Mouse (Mus musculus) bone marrow, adult 2 months (tissue): Measurements from ENCODE around the gene Pp2d1.

ENCODE experiments used
- CTCF ChIP-seq: fragments of 200-500 bp; IDR thresholded peaks from 2 replicates; pipeline ENCODE4 v1.5.1; 2011; ENCODE audit warnings: low read length, control low read depth; ENCODE audit not compliant: control insufficient read depth, insufficient read depth
- POLR2A ChIP-seq: fragments of 200-500 bp; IDR thresholded peaks from 2 replicates; pipeline ENCODE4 v1.6.1; 2011; ENCODE audit warnings: low read depth, mild to moderate bottlenecking, control low read depth, low read length, borderline replicate concordance; ENCODE audit not compliant: control insufficient read depth

DNA sequence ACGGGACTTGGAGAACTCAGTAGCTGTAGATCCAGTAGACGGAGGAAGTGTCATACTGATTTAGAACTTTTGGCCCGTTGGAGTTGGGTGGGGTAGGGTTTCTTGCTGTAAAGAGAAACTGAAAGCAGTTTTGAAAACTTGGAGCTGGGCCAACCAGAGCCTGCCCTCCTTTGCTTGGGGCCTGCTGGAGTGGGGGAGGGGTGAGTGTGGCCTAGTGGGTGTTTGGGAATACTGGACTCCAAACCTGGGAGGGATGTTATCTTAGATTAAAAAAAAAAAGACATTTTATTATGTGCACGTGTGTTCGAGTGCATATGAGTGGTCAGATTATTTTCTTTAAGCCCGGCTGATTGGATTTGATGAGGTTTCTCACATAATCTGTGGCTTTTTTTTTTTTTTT, 30.6 kb upstream of the Pp2d1 start:
- TF ChIP-seq CTCF (no peak), POLR2A (no peak)
